Mouse (Mus musculus) E14TG2a.4 (cell line): ENCODE results near the gene Megf9.

Source experiments
- CTCF ChIP-seq: conservative IDR thresholded peaks from 2 replicates; pipeline ENCODE4 v1.5.1; 2014; ENCODE audit warnings: low read length
- NANOG ChIP-seq: IDR thresholded peaks from 2 replicates; pipeline ENCODE4 v1.6.1; 2014; ENCODE audit warnings: borderline replicate concordance, low read length, mixed read lengths

GRCm38 (mm10) chr4:70463302-70463701, 71.5 kb downstream of the Megf9 start:
- TF ChIP-seq CTCF = no peak
- no peak for TF ChIP-seq NANOG
